Mouse (Mus musculus) mouse trophoblast stem cell (cell line): ENCODE results near the gene Lgals4.

Source experiments
- in situ Hi-C, 2 experiments: fragments of 300-500 bp; cut with MseI, MboI; formaldehyde crosslinking; loops; 2 replicates in 1 of 2; 3 replicates in 1 of 2; pipeline ENCODE4 v1.15.1; 2025

Lgals4 gene

GRCm38 (mm10) chr7:28821261-28821831 is 12.3 kb upstream of the Lgals4 start:
- in situ Hi-C loops: no loop called here

DNA sequence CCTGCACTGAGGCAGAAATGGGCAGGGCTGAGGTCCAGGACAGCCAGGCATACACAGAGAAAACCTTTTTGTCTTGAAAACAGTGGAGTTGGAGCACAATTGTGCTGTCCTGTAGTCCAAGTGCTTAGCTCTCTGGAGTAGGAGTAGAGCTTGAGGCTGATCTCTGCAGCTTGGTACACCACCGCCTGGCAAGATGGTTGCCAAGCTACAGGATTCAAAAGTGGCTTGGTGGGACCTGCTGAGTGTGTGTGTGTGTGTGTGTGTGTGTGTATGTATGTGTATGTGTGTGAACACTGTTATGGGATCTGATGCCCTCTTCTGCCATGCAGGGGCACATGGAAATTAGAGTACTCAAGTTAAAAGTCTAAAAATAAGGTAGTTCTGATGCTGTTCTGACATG is 11.1 kb upstream of the Lgals4 start:
- in situ Hi-C loops: no loop called here

- in situ Hi-C loops: no loop called here
These were observed 10.4 kb upstream of the Lgals4 start for GRCm38 (mm10) chr7:28822993-28823903.

DNA sequence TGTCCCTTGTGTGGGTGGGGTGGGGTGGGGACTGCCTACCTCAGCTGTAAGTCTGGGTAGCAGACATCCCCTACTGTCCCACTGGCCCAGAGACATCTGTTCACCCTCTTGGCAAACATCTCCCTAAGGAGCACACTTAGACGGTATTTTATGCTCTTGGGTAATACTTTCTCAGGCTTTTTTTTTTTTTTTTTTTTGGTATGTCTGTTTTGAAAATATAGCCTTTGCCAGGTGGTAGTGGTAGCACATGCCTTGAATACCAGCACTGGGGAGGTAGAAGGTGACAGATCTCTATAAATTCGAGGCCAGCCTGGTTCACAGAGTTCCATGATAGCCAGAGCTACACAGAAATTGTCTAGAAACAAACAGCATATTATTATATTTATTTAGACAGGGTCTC is 9.7 kb upstream of the Lgals4 start:
- in situ Hi-C loops: no loop called here

DNA sequence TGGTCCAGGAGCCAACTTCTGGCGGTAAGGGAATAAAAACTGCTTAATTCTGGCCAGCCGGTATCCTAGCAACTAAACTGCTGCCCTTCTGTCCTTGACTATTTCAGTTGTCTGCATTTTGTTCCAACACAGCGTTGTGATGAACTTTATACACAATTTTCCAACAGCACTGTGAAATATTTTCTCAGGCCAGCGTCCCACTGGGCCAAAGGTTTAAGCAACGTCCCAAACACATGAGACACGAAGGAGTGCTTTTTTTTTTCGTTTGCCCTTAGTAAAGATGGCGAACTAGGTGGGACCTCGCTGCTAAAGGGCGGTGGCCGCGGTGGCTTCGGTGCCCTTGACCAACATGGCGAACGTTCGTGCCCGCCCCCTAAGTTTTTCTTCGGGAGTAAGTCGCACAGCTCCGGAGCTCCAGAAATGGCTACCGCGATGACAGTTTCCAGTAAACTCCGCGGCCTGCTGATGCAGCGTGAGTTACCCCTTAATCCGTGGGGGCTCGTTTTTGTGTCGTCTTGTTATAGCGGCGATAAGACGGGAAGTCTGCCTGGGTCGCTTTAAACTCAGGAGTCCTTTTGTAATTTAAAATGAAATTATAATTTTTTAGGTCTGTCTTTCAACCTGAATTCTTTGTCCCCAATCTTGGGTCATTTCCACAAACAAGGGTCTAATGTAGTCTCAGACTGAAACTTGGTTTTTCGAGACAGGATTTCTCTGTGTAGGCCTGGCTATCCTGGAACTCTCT is 8.5 kb upstream of the Lgals4 start, which contains the start of gene Ech1:
Ech1 (plus strand) TSS at position 277 of the 745 bp plus-strand sequence.
- in situ Hi-C loops: no loop called here

DNA sequence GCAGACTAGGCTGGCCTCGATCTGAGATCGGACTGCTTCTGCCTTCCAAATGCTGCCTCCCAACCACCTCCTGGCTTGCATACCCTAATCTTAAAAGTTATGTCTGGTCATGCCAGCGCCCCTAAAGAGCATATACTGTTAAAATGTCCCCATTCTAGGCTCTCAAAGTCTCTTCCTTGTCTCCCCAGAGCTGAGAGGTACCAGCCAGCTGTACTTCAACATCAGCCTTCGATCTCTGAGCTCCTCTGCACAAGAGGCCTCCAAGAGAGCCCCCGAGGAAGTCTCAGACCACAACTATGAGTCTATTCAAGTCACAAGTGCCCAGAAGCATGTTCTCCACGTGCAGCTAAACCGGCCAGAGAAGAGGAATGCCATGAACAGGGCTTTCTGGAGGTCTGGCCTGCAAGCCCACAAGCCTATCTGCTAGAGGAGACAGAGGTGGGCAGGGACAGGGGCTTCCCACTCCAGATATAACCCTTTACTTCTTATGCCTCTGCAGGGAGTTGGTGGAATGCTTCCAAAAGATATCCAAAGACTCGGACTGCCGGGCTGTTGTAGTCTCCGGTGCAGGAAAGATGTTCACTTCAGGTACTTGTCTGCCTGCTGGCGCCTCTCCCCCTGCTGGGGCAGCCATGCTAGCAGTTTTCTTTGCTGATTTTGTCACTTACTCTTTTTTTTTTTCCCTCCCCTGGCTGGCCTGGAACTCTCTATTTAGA is 7.8 kb upstream of the Lgals4 start:
- in situ Hi-C loops: no loop called here

GRCm38 (mm10) chr7:28826402-28826772 is 7.3 kb upstream of the Lgals4 start:
- in situ Hi-C loops: no loop called here

DNA sequence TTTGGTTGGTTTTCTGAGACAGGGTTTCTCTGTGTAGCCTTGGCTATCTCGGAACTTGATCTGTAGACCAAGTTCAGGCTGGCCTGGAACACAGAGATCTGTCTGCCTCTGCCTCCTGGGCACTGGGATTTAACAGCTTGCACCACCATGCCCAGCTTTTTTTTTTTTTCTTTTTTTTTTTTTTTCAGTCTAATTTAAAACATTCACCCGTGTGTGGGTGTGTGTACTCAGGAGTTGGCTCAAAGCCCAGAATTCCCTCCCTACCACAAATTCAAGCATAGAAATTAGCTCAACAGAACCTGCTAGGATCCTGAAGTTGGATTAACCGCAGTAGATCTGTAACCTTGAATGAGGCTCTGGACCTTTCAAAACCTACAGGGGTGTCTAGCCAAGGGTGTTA is 6.3 kb upstream of the Lgals4 start:
- in situ Hi-C loops: no loop called here

- in situ Hi-C loops: no loop called here
These were observed 3.8 kb upstream of the Lgals4 start for GRCm38 (mm10) chr7:28829821-28830220.

GRCm38 (mm10) chr7:28830981-28831380 is 2.7 kb upstream of the Lgals4 start:
- in situ Hi-C loops: no loop called here

DNA sequence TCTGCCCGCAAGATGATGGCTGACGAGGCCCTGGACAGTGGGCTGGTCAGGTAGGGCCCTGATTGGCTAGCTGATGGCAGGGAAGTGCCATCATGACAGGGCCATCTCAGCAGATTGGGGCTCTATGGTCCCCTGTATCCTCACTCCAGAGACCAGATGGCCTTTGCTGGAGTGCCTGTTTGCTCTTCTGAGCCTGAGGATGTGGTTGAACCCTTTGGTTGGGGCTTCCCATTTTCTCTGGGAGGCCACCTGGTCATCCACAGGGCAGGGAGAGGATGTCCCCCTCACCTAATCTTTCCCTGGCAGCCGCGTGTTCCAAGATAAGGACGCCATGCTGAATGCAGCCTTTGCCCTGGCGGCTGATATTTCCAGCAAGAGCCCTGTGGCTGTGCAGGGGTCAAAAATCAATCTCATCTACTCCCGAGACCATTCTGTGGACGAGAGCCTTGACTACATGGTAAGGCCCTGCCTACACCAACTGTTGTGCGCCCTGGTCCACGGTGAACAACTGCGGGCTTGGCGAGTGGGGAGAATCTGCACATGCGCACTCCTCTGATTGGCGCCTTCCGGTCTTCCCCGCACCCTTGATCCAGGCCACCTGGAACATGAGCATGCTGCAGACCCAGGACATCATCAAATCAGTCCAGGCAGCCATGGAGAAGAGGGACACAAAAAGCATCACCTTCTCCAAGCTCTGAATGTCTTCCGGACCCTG is 2.1 kb upstream of the Lgals4 start:
- in situ Hi-C loops: no loop called here

- in situ Hi-C loops: no loop called here
These were observed 1.5 kb upstream of the Lgals4 start for GRCm38 (mm10) chr7:28832137-28832536.

DNA sequence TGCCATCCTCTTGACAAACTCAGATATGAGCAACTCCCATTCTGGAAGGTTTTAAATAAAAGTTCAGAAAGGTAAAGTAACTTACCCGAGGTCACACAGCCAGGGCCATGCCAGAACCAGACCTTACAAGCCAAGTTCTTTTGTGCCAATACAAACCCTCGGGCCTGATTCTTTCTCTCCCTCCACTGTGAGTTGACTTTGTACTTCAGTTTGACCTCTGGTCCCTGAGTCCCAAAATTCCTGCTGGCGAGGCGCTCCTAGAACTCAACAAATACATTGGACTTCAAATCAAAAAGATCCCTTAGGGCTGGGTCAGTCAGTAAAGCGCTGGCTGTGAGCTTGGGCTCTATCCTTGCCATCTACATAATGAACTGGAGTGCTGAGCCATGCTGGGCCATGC is 3.3 kb downstream of the Lgals4 start:
- in situ Hi-C loops: no loop called here

- in situ Hi-C loops: no loop called here
These were observed 4.7 kb downstream of the Lgals4 start for GRCm38 (mm10) chr7:28838331-28838730.

DNA sequence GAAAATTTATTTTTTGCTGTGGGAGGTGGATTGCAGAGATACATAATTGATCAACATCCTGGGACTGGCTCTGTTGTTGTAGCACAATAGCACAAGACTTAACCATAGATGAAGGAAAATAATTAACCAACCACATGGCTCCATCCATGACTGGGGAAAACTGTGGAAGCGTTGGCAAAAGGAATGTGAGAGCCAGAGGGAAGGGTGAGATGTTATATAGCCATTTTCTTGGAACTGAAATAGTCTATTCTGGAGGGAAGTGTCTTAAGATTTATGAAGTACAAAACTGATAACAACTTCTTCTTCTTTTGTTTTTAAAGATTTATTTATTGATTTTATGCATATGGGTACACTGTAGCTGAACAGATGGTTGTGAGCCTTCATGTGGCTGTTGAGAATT is 13.6 kb downstream of the Lgals4 start:
- in situ Hi-C loops: no loop called here

DNA sequence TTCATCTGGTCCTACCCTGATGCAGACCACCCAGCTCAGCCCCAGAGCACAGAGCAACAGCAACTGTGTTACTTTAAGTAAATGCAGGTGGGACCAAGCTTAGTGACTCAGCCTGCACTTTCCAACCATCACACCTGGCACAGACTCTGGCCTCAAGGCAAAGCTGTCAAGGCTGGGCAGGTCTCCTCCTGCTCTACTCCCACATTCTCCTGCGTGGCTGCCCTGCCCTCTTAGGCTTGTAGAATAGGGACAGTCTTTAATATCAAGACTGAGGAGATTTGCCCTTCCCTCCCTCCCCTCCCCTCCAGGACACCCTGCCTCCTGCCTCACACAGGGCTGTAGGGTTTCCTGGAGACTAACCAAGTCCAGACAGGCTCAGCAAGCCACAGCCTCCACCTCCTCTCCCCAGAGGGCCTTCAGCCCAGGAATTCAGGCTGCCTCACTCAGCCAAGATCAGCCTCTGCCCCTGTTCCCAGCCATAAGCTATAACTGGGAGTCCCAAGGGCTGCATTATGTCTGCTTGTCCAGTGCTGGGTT is 16.1 kb downstream of the Lgals4 start:
- in situ Hi-C loops: no loop called here

- in situ Hi-C loops: no loop called here
These were observed 17.0 kb downstream of the Lgals4 start for GRCm38 (mm10) chr7:28850642-28851041.

DNA sequence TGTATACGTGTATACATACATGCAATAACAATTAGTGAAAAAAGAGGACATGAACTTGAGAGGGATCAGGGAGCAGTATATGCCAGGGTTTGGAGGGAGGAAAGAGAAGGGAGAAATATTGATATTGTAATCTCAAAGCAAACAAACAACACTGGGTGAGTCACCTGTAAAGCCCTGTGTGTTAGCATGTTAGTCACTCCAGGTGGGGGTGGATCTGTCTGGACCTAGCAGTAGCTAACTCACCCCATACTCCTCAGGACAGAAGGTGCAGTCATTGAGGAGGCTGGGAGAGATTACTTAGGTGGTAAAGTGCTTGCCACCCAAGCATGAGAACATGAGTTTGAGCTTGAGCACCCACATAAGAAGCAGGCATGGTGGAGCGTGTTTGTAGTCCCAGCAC is 26.3 kb downstream of the Lgals4 start:
- in situ Hi-C loops: no loop called here

GRCm38 (mm10) chr7:28860898-28861297 is 27.2 kb downstream of the Lgals4 start:
- in situ Hi-C loops: no loop called here

- in situ Hi-C loops: no loop called here
These were observed 29.3 kb downstream of the Lgals4 start for GRCm38 (mm10) chr7:28862817-28863499.
